Mouse (Mus musculus): Measurements from ENCODE around the gene Cth.

GRCm38 (mm10) chr3:157880983-157881382, 43.9 kb downstream of the Cth start:
- TF ChIP-seq CTCF (IDR thresholded peaks at IDR 0.05; ENCODE audit: low read depth) (no peak), EP300 (IDR thresholded peaks at IDR 0.05; ENCODE audit: low read depth) (no peak)
